Mouse (Mus musculus) neural tube, embryonic 13.5 days (tissue): ENCODE measurements around the gene Kcnq1. TPM values are rescaled to one million over a fixed set of nuclear protein-coding genes. Genes with fewer than 3 reads are reported as not detected.

ENCODE experiments used
- ATAC-seq: fragments of 200-750 bp; cut with Nextera tagmentation; 2 replicates; pipeline ENCODE4 v1.8.0; 2017; ENCODE audit warnings: low read depth, mild to moderate bottlenecking, moderate TSS enrichment, moderate library complexity
- H3K27ac ChIP-seq: fragments of 300-500 bp; sonication (generic); replicated peaks from 2 replicates; pipeline ENCODE4 v1.5.1; 2015; ENCODE audit warnings: moderate library complexity, mild to moderate bottlenecking, inconsistent platforms
- H3K27me3 ChIP-seq: fragments of 300-500 bp; sonication (generic); 2 replicates; pipeline ENCODE4 v1.6.1; 2015; ENCODE audit warnings: mild to moderate bottlenecking, inconsistent platforms
- H3K36me3 ChIP-seq: fragments of 300-500 bp; sonication (generic); 2 replicates; pipeline ENCODE4 v1.6.1; 2015; ENCODE audit warnings: mild to moderate bottlenecking, inconsistent platforms
- H3K4me1 ChIP-seq: fragments of 300-500 bp; sonication (generic); replicated peaks from 2 replicates; pipeline ENCODE4 v1.6.1; 2015; ENCODE audit warnings: inconsistent platforms
- H3K4me2 ChIP-seq: fragments of 300-500 bp; sonication (generic); 2 replicates; pipeline ENCODE4 v1.6.1; 2015; ENCODE audit warnings: inconsistent platforms, mild to moderate bottlenecking, moderate library complexity
- H3K4me3 ChIP-seq: fragments of 300-500 bp; sonication (generic); 2 replicates; pipeline ENCODE4 v1.5.1; 2015; ENCODE audit warnings: mild to moderate bottlenecking, inconsistent platforms
- H3K9ac ChIP-seq: fragments of 300-500 bp; sonication (generic); 2 replicates; pipeline ENCODE4 v1.6.1; 2015; ENCODE audit warnings: moderate library complexity, mild to moderate bottlenecking, inconsistent platforms
- H3K9me3 ChIP-seq: fragments of 300-500 bp; sonication (generic); 2 replicates; pipeline ENCODE4 v1.6.1; 2016; ENCODE audit warnings: inconsistent platforms
- WGBS: fragments of 180-500 bp; shearing (Covaris S2); methylation state at CpG from one replicate; pipeline ENCODE4 v1.1.7; 2015; 5-methylcytosine and 5-hydroxymethylcytosine counted together
- polyA plus RNA-seq: library from polyadenylated mRNA; unstranded; fragments of >200 nt; fragmentation: Nextera tagmentation; extraction: Ambion mirVana; gene quantifications from 2 replicates; pipeline ENCODE4 v1.2.1, GENCODE M21; 2015

Kcnq1 gene
- polyA plus RNA-seq, 1 experiment from 2014 or later = 1.3 TPM

DNA sequence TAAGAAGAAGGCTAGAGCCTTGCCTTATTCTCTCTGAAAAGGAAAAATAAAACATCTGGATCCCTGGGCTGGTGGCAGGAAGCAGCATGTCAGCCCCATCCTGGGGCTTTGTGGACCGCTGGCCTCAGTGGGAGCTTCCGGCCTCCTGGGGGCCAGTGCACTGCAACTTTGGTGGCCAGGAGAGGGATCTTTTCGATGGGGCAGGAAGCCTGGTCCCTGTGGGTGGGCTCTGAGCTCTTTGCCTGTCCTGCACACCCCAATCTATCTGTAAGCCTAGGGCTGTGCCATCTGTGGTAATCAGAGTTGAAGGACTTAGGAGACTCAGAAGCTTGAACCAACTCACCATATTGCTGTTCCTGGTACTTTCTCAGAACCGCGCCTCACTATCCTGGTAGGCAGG, 84.7 kb downstream of the Kcnq1 start:
- ATAC-seq = no peak
- Histone ChIP-seq H3K4me1 (0 out of 2 replicates have a peak, but pooled peaks cover 3% of the 10 kb centered on the region), H3K27ac (no peak overlapping the region), H3K4me2 (no peak overlapping the region), H3K27me3 (no peaks in the 10 kb centered on the region), H3K9me3 (no peaks in the 10 kb centered on the region), H3K9ac (no peak overlapping the region), H3K36me3 (no peaks in the 10 kb centered on the region), H3K4me3 (no peak overlapping the region)
- WGBS = 82% methylated on average over 5 of the region's 5 CpGs

DNA sequence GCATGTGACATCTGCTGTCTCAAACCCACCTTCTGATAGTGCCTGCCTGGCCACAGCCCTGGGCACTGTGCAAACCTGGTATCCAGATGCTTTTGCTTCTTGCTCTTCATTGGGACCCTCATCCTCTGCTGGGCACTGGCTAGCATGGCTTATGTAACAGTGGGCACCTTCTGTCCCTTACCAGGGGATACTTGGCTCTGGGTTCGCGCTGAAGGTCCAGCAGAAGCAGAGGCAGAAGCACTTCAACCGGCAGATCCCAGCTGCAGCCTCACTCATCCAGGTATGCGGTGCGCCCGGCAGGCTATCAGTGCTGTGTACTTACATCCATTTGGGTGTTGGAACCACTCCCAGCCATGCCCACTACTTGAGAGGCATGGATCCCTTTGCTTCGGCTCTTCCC, 86.2 kb downstream of the Kcnq1 start:
- no peak overlapping the region for H3K9ac ChIP-seq
- H3K27me3 ChIP-seq = no peaks in the 10 kb centered on the region
- no peak overlapping the region for H3K4me2 ChIP-seq
- WGBS = 92% methylated on average over 7 of the region's 7 CpGs
- H3K4me3 ChIP-seq = no peak overlapping the region
- ATAC-seq = no peak
- no peaks in the 10 kb centered on the region for H3K36me3 ChIP-seq
- peaks cover 4% of the 10 kb centered on the region for H3K4me1 ChIP-seq
- H3K27ac ChIP-seq = no peak overlapping the region
- H3K9me3 ChIP-seq = no peaks in the 10 kb centered on the region

DNA sequence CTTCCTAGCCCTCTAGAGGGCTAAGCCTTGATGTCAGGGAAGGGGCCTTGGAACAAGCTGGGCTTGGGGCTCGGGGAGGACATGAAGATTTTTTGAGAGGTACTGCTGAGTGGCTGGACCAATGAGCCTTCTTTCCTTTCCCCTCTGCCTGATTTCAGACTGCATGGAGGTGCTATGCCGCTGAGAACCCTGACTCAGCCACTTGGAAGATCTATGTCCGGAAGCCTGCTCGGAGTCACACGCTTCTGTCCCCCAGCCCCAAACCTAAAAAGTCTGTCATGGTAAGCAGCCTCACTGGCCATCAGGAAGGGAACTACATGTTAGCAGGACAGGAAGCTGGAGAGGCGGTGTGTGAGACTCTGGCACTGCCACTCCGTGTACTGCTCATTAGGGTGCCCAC, 87.9 kb downstream of the Kcnq1 start:
- H3K36me3 ChIP-seq = no peaks in the 10 kb centered on the region
- H3K4me1 ChIP-seq = peaks cover 19% of the 10 kb centered on the region
- no peak overlapping the region for H3K9ac ChIP-seq
- 92% methylated on average over 7 of the region's 7 CpGs for WGBS
- H3K4me2 ChIP-seq = no peak overlapping the region
- no peak for ATAC-seq
- no peaks in the 10 kb centered on the region for H3K27me3 ChIP-seq
- H3K9me3 ChIP-seq = no peaks in the 10 kb centered on the region
- H3K27ac ChIP-seq = no peak overlapping the region
- no peak overlapping the region for H3K4me3 ChIP-seq

DNA sequence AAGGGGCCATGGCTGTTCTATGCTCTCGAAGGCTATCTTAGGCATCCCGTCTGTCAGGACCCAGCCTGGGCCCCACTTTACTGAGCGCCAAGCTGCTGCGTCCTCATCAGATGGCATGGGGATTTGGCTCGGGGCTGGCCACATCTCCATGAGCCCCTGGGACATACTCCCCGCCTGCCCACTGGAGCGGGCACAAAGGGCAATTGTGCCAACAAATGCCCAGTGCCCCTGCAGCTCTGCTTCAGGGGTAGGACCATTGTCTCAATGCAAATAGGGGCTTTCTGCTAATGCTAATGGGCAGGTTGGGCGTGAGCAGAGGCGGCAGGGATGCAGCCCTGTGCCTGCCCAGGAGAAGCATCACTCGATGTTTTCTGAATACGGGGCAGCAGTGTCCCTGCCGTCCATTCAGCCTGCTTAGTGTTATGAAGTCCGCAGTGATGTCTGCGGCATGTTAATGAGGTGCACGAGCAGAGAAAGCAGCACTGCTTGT, 91.8 kb downstream of the Kcnq1 start:
- 17% methylated on average over 15 of the region's 15 CpGs for WGBS
- no peaks in the 10 kb centered on the region for H3K9me3 ChIP-seq
- ATAC-seq = peak; percentile 87
- H3K36me3 ChIP-seq = no peaks in the 10 kb centered on the region
- H3K4me2 ChIP-seq = peak overlapping the region; percentile 32
- peak overlapping the region; percentile 31; the same call in 1 of the 2 replicates for H3K9ac ChIP-seq
- H3K27me3 ChIP-seq = no peaks in the 10 kb centered on the region
- H3K27ac ChIP-seq = peak overlapping the region; percentile 54; the same call in 1 of the 2 replicates
- H3K4me1 ChIP-seq = peaks cover 19% of the 10 kb centered on the region
- no peak overlapping the region for H3K4me3 ChIP-seq

DNA sequence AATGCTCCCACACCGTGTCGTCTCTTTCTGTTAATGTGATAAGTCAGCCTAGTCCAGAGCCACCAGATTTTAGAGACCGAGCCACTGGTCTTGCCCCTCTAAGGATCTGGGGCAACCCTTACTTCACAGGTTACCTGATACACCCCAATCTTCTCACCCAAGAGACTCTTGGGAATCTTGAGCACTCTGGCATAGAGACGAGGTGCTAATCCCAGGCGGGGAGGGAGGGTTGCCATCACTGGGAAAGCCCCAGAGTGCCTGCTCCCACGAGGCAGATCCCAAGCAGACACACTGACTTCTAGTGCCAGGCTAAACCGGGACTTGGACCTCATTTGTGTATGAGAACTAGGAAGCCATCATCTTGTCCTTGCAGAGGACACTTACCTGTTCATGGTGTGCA, 92.3 kb downstream of the Kcnq1 start:
- Histone ChIP-seq H3K4me3 (no peak overlapping the region), H3K27ac (0 out of 2 replicates have a peak overlapping the region, but pooled peaks have one; percentile 28), H3K27me3 (no peaks in the 10 kb centered on the region), H3K4me2 (peak overlapping the region; percentile 32), H3K9me3 (no peaks in the 10 kb centered on the region), H3K36me3 (no peaks in the 10 kb centered on the region), H3K4me1 (peaks cover 19% of the 10 kb centered on the region), H3K9ac (0 out of 2 replicates have a peak overlapping the region, but pooled peaks have one; percentile 31)
- ATAC-seq = no peak; the same call in none of the 2 replicates
- WGBS = 33% methylated on average over 7 of the region's 7 CpGs

DNA sequence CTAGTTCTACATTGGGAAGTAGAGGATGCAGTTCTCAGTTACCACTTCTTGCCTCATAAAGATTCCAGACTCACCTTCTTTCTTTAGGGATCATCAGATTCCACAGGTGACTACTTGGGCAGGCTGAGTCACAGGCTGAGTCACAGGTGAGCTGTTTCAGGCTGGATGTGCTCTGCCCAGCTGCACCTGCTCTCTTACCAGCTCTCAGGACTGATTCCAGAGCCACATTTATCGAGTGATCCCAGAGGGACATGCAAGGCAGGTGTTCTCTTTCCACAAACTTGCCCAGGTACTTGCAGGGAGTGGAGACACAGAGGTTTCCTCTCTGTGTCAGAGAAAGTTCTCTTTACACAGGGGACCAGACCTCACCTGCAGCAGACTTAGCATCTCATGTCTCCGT, 95.1 kb downstream of the Kcnq1 start:
- WGBS = 88% methylated on average over 2 of the region's 2 CpGs
- no peak overlapping the region for H3K4me2 ChIP-seq
- no peaks in the 10 kb centered on the region for H3K27me3 ChIP-seq
- H3K9me3 ChIP-seq = no peaks in the 10 kb centered on the region
- no peaks in the 10 kb centered on the region for H3K36me3 ChIP-seq
- H3K4me3 ChIP-seq = no peak overlapping the region
- H3K9ac ChIP-seq = no peak overlapping the region
- ATAC-seq = no peak
- H3K27ac ChIP-seq = no peak overlapping the region
- peaks cover 19% of the 10 kb centered on the region for H3K4me1 ChIP-seq

DNA sequence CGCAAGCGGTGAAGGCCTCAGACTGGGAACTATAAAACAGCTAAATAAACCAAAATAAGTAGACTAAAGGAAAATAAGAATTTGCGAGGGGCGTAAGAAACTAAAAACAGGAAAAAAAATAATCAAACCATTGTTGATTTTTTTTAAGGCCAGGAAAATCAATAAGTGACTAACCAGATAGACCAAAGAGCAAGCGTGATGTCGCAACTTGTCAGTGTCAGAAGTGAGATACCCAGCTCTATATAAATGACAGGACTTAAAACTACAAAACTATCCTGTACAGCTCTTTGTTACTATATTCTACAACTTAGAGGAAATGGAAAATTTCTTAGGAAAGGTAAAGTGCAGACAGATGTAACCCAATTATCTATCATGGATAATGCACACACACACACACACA, 97.7 kb downstream of the Kcnq1 start:
- Histone ChIP-seq H3K9me3 (no peaks in the 10 kb centered on the region), H3K27me3 (no peaks in the 10 kb centered on the region), H3K4me1 (peaks cover under 1% of the 10 kb centered on the region), H3K4me2 (no peak overlapping the region), H3K4me3 (no peak overlapping the region), H3K27ac (no peak overlapping the region), H3K36me3 (no peaks in the 10 kb centered on the region), H3K9ac (no peak overlapping the region)
- ATAC-seq = no peak
- WGBS = 95% methylated on average over 6 of the region's 6 CpGs

DNA sequence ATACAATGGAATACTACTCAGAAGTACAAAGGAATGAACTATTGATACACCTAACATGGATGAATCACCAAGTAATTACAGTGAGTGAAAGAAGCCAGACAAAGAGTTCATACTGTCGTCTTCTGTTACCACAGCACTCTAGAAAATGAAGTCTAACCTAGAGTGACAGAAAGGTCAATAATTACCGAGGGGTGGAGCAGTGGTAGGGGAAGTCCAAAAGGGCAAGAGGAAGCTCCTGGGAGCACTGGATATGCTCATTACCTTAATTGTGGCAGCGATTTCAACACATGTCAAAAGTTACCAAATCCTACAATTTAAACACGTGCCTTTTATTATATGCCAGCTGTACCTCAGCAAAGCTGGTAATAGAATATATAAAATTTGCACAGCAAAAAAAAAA, 100.9 kb downstream of the Kcnq1 start:
- Histone ChIP-seq H3K27ac (no peak overlapping the region), H3K9ac (no peak overlapping the region), H3K36me3 (no peaks in the 10 kb centered on the region), H3K9me3 (no peaks in the 10 kb centered on the region), H3K4me1 (no peaks in the 10 kb centered on the region), H3K4me3 (no peak overlapping the region), H3K27me3 (no peaks in the 10 kb centered on the region), H3K4me2 (no peak overlapping the region)
- no peak for ATAC-seq
- WGBS = 63% methylated on average over 4 of the region's 4 CpGs

DNA sequence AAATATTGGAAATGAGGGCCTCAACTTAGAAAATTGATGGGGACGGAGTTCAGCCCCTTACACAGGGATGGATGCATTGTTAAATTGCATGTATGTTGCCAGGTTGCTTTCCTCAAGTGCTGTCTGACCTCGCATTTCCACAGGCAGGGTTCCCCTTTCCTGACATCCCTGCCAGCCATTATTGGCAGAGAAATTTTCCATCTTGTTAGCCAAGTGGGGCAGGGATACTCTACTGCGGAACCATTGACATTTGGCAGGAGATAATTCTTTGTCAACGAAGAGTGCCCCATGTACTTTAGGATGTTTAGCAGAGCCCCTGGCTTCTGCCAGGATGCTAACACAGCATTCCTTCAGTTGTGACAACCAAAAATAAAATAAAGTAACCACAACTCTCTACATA, 104.6 kb downstream of the Kcnq1 start:
- no peak for ATAC-seq
- WGBS = 81% methylated on average over 4 of the region's 4 CpGs

DNA sequence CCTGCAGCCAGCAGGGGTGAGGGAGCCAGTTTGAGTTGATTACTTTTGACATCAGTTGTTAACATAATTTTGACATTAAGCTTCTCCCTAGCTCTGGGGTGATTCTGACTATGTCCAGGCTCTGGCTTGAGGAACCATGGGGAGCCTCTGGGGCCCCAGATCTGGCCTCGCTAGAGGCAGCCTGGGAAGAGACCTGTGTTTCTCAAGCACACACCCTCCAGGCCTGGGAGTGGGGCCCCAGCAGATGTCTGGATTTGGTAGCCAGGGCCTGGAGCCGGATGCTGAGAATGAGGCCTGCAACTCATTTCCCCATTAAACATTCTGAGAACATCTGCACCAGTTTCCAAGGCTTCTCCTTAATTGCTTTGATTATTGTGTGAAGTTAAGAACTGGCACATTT, 145.0 kb downstream of the Kcnq1 start:
- 93% methylated on average over 2 of the region's 2 CpGs for WGBS
- Histone ChIP-seq H3K4me2 (no peak overlapping the region), H3K36me3 (peaks cover 23% of the 10 kb centered on the region), H3K9me3 (peaks cover 23% of the 10 kb centered on the region), H3K9ac (no peak overlapping the region), H3K4me3 (no peak overlapping the region), H3K27me3 (no peaks in the 10 kb centered on the region), H3K27ac (no peak overlapping the region), H3K4me1 (peaks cover 7% of the 10 kb centered on the region)
- no peak for ATAC-seq

More for the DNA sequence above, 104.6 kb downstream of the Kcnq1 start:
- no peak overlapping the region for H3K4me2 ChIP-seq
- H3K4me3 ChIP-seq = no peak overlapping the region
- no peaks in the 10 kb centered on the region for H3K9me3 ChIP-seq
- H3K4me1 ChIP-seq = no peaks in the 10 kb centered on the region
- no peak overlapping the region for H3K27ac ChIP-seq
- H3K27me3 ChIP-seq = no peaks in the 10 kb centered on the region
- no peak overlapping the region for H3K9ac ChIP-seq
- H3K36me3 ChIP-seq = no peaks in the 10 kb centered on the region

DNA sequence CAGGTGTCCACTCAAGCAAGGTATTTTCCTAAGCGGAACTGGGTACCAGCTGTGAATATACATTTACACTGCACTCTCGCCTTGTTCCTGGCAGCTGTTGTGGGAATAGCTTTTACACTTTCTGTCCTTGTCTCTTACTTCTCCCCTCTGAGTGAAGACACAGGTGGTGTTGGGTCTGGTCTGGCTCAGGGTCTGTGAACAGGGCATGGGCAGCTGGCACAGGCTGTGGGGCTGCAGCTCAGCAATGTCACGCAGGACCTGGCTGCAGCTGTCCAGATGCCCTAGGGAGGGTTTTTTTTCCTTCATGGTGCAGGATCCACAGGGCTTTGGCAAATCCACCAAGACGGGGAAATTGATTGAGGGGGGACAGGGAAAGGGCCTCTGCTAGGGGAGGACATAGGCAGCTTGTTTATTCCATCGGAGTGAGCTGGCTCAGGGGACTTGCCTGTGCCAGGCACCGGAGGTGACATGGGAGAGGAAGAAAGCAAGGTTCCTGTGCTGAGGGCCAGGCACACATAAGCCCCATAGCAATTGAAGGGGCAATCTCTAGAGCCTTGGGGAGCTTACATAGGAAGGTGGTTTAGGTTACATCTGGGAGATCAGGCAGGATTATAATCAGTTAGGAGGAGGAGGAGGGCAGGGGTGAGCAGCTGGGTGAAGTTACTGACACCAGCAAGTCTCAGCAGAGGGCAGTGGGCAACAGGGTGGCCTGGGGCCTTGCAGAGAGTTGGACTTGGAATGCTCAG, 147.1 kb downstream of the Kcnq1 start:
- Histone ChIP-seq H3K27ac (no peak overlapping the region), H3K9me3 (peaks cover 23% of the 10 kb centered on the region), H3K9ac (no peak overlapping the region), H3K4me2 (no peak overlapping the region), H3K36me3 (peaks cover 23% of the 10 kb centered on the region), H3K4me3 (no peak overlapping the region), H3K4me1 (peaks cover 7% of the 10 kb centered on the region), H3K27me3 (no peaks in the 10 kb centered on the region)
- ATAC-seq = no peak
- 68% methylated on average over 6 of the region's 6 CpGs for WGBS

DNA sequence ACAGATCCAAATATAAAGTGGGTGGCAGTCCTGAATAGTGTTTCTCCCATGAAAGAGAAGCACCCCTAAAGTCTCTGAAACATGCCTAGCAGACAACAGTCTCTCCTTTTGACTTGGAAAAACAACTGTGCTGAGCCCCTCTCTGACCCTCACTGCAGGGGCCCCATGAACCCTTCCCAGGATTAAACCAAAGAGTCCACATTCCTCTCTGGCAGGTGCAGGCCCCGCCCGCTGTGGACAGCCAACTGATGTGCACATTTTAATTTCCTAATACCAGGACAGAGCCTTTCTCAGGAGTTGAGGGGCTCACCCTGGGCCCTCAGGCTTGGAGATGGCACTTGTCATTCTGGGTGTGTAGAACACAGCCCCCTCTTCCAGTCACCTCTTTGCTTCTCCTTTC, 148.7 kb downstream of the Kcnq1 start:
- H3K9me3 ChIP-seq = peaks cover 15% of the 10 kb centered on the region
- no peaks in the 10 kb centered on the region for H3K27me3 ChIP-seq
- ATAC-seq = no peak
- H3K9ac ChIP-seq = no peak overlapping the region
- H3K27ac ChIP-seq = no peak overlapping the region
- no peak overlapping the region for H3K4me3 ChIP-seq
- no peak overlapping the region for H3K4me2 ChIP-seq
- H3K4me1 ChIP-seq = peaks cover 7% of the 10 kb centered on the region
- 95% methylated on average over 2 of the region's 2 CpGs for WGBS
- peaks cover 19% of the 10 kb centered on the region for H3K36me3 ChIP-seq

DNA sequence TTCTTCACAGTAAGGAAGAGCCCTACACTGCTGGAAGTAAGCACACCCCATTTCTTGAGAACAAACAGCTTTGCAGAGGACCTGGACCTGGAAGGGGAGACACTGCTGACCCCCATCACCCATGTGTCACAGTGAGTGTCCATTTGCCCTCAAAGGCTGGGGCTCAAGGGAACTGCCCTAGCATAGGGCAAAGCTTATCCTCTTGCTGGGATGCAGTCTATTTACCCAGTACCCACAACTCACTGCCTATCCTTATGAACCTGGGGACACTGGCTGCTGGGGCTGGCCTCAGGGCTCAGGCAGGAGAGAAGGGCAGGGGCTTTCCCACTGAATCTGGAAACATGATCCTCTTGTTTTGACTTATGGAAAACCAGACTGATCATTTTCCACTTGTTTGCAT, 155.1 kb downstream of the Kcnq1 start:
- ATAC-seq = no peak
- Histone ChIP-seq H3K4me3 (no peak overlapping the region), H3K9me3 (no peaks in the 10 kb centered on the region), H3K4me1 (0 out of 2 replicates have a peak, but pooled peaks cover 11% of the 10 kb centered on the region), H3K36me3 (no peaks in the 10 kb centered on the region), H3K9ac (no peak overlapping the region), H3K27me3 (no peaks in the 10 kb centered on the region), H3K4me2 (no peak overlapping the region), H3K27ac (no peak overlapping the region)
